Mouse (Mus musculus) neural tube, embryonic 14.5 days (tissue): ENCODE data around the gene Slc31a1. TPM values are rescaled to one million over a fixed set of nuclear protein-coding genes. Genes with fewer than 3 reads are reported as not detected.

Experiments used
- ATAC-seq: fragments of 200-750 bp; cut with Nextera tagmentation; 2 replicates; pipeline ENCODE4 v1.8.0; 2017; ENCODE audit warnings: low read depth, mild to moderate bottlenecking, moderate TSS enrichment, moderate library complexity
- H3K27ac ChIP-seq: fragments of 300-500 bp; sonication (generic); 2 replicates; pipeline ENCODE4 v1.5.1; 2014; ENCODE audit warnings: low read depth, mild to moderate bottlenecking, control low read depth, low read length, moderate library complexity, mixed read lengths
- H3K27me3 ChIP-seq: fragments of 300-500 bp; sonication (generic); 2 replicates; pipeline ENCODE4 v1.6.1; 2014; ENCODE audit warnings: low read length; ENCODE audit not compliant: control insufficient read depth, insufficient read depth
- H3K36me3 ChIP-seq: fragments of 300-500 bp; sonication (generic); 2 replicates; pipeline ENCODE4 v1.6.1; 2014; ENCODE audit warnings: low read length, mixed read lengths; ENCODE audit not compliant: control insufficient read depth, insufficient read depth
- H3K4me1 ChIP-seq: fragments of 300-500 bp; sonication (generic); 2 replicates; pipeline ENCODE4 v1.6.1; 2014; ENCODE audit warnings: low read length; ENCODE audit not compliant: control insufficient read depth, insufficient read depth
- H3K4me2 ChIP-seq: fragments of 300-500 bp; sonication (generic); 2 replicates; pipeline ENCODE4 v1.6.1; 2014; ENCODE audit warnings: mild to moderate bottlenecking, low read depth, low read length, control low read depth
- H3K4me3 ChIP-seq: fragments of 300-500 bp; sonication (generic); 2 replicates; pipeline ENCODE4 v1.5.1; 2014; ENCODE audit warnings: low read depth, low read length, control low read depth, mixed read lengths
- H3K9ac ChIP-seq: fragments of 300-500 bp; sonication (generic); replicated peaks from 2 replicates; pipeline ENCODE4 v1.6.1; 2014; ENCODE audit warnings: low read depth, mild to moderate bottlenecking, control low read depth, low read length, mixed read lengths
- H3K9me3 ChIP-seq: fragments of 300-500 bp; sonication (generic); 2 replicates; pipeline ENCODE4 v1.6.1; 2016; ENCODE audit warnings: low read length; ENCODE audit not compliant: control insufficient read depth
- WGBS: fragments of 180-500 bp; shearing (Covaris S2); extraction: QIAGEN DNeasy Blood & Tissue Kit; methylation state at CpG from one replicate; pipeline ENCODE4 v1.1.7; 2014; 5-methylcytosine and 5-hydroxymethylcytosine counted together
- polyA plus RNA-seq: library from polyadenylated mRNA; unstranded; fragments of >200 nt; fragmentation: Nextera tagmentation; extraction: Ambion mirVana; gene quantifications from 2 replicates; pipeline ENCODE4 v1.2.1, GENCODE M21; 2014

Slc31a1 gene
- polyA plus RNA-seq, 1 experiment from 2014 or later, result 26.3 TPM

DNA sequence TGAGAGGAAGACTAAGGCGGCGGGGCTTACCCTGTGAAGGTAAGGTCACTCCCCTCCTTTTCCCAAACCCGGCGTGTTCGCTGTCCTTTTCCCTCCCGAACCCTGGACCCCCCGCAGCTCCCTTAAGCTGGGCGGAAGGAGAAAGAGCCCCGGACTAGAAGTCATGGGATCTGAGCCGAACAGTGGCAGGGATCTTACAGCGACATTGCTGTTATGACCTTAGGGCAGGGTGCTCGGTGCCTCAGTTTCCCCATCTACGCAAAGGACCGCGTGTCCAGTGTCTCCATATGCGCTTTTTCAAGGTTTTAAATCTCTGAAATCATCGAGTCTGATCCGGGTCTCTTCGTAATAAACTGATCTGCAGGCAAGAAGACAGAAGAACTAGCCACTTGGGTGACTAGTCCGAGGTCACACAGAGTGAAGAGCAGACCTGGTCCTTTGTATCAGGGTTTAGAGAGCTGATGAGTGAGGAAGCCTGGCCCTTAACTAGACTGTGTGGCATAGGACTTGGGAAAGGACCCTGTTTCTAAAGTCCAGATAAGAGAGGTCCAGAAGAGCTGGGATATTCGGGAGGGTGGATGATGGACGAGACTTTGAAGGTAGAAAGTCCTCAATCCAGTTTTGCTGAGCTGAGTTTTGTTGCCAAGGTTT lies 403 bp downstream of the Slc31a1 start:
- H3K9ac ChIP-seq, result peak overlapping the region; percentile 72
- H3K27me3 ChIP-seq, result no peaks in the 10 kb centered on the region
- H3K4me3 ChIP-seq, result peak overlapping the region; percentile 76
- H3K36me3 ChIP-seq, result no peaks in the 10 kb centered on the region
- peak overlapping the region; percentile 73 for H3K27ac ChIP-seq
- ATAC-seq, result peak; percentile 25
- H3K4me2 ChIP-seq, result peak overlapping the region; percentile 60
- H3K4me1 ChIP-seq, result peaks cover 14% of the 10 kb centered on the region; the same call in 1 of the 2 replicates
- no peaks in the 10 kb centered on the region for H3K9me3 ChIP-seq
- under 1% methylated on average over 22 of the region's 22 CpGs for WGBS

DNA sequence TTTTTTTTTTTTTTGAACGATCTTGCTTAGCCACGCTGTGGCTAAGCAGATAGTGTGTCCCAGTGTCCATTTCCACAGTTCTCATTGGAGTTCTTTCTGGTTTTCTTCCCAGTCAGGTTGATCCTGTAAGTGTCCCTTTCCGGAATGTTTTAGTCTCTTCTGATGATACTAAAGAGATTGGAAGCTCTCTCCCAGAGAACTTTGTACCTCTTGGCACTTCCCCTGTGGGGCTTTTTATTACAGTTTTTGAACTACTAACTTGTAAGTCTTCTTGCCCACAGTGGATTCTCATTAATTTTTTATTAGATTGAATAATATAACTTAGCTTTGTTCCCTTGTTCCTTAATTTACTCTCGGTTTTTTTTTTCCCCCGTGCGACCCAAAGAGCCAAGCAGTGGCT lies 1.0 kb downstream of the Slc31a1 start:
- Histone ChIP-seq H3K4me3 (peak overlapping the region; percentile 76), H3K27me3 (no peaks in the 10 kb centered on the region), H3K9ac (no peak overlapping the region), H3K9me3 (no peaks in the 10 kb centered on the region), H3K4me1 (peaks cover 14% of the 10 kb centered on the region; the same call in 1 of the 2 replicates), H3K36me3 (no peaks in the 10 kb centered on the region), H3K27ac (no peak overlapping the region), H3K4me2 (peak overlapping the region; percentile 60)
- no peak for ATAC-seq
- WGBS, result 36% methylated on average over 6 of the region's 6 CpGs

DNA sequence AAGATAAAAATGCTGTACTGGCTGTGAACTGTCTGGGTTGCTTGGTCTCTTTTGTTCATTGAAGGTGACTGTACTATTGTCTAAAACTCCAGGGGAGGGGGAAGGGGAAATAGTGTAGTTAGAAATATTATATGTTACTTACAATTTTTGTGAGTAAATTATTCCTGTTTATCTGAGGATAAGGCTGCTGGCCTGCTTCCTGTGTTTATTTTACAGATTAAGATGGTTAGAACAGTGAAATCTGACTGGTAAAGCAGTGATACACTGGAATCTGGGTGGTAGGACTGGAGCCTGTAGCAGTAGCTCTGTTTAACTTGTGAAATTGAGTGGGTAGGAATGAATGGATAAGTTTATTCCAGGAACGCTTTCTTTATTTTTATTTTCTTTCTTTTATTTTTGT lies 1.5 kb downstream of the Slc31a1 start:
- no peak overlapping the region for H3K9ac ChIP-seq
- 96% methylated on average over 1 of the region's 1 CpGs for WGBS

DNA sequence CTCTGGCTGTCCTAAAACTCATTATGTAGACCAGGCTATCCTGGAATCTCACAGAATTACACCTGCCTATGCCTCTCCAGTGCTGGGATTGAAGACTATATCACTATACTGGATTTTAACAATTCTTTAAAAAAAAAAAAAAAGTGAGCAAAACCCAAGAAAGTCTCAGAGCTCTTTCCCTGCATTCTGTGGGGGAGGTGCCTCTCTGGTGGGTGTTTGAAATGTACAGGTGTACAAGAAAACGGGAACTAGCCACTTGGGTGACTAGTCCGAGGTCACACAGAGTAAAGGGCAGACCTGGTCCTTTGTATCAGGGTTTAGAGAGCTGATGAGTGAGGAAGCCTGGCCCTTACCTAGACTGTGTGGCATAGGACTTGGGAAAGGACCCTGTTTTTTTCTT lies 1.9 kb downstream of the Slc31a1 start:
- no peak overlapping the region for H3K9ac ChIP-seq
- H3K4me1 ChIP-seq, result peaks cover 14% of the 10 kb centered on the region; the same call in 1 of the 2 replicates
- no peaks in the 10 kb centered on the region for H3K36me3 ChIP-seq
- no peak overlapping the region for H3K4me2 ChIP-seq
- no peak for ATAC-seq
- no peak overlapping the region for H3K4me3 ChIP-seq
- WGBS, result 92% methylated on average over 2 of the region's 2 CpGs
- H3K9me3 ChIP-seq, result no peaks in the 10 kb centered on the region
- no peak overlapping the region for H3K27ac ChIP-seq
- no peaks in the 10 kb centered on the region for H3K27me3 ChIP-seq

More for the DNA sequence above, 1.5 kb downstream of the Slc31a1 start:
- no peaks in the 10 kb centered on the region for H3K9me3 ChIP-seq
- no peak overlapping the region for H3K27ac ChIP-seq
- H3K4me3 ChIP-seq, result peak overlapping the region; percentile 76; the same call in 1 of the 2 replicates
- peak overlapping the region; percentile 60; the same call in 1 of the 2 replicates for H3K4me2 ChIP-seq
- no peak for ATAC-seq
- no peaks in the 10 kb centered on the region for H3K27me3 ChIP-seq
- peaks cover 14% of the 10 kb centered on the region; the same call in 1 of the 2 replicates for H3K4me1 ChIP-seq
- H3K36me3 ChIP-seq, result no peaks in the 10 kb centered on the region

DNA sequence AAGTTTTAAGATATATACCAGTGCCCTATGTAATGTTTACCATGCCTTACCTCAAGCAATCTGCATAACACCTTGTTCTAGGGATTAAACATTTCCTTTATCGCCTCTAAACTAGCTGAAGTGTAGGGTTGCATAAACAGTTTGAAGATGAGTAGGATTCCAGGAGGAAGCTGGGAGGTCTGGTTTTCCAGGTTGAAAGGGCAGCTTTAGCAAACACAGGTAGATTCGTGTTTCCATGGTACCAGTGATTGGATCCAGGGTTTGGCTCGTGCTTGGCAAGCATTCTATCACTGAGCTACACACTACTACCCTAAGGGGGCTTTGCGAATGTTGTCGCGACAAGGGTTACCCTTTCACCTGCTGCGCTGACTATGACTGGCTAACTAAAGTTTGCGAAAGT lies 3.8 kb downstream of the Slc31a1 start:
- H3K36me3 ChIP-seq, result no peaks in the 10 kb centered on the region
- ATAC-seq, result no peak
- no peak overlapping the region for H3K9ac ChIP-seq
- H3K4me3 ChIP-seq, result no peak overlapping the region
- H3K9me3 ChIP-seq, result no peaks in the 10 kb centered on the region
- H3K4me2 ChIP-seq, result no peak overlapping the region
- no peak overlapping the region for H3K27ac ChIP-seq
- H3K4me1 ChIP-seq, result peaks cover 11% of the 10 kb centered on the region; the same call in 1 of the 2 replicates
- WGBS, result 95% methylated on average over 8 of the region's 8 CpGs
- H3K27me3 ChIP-seq, result no peaks in the 10 kb centered on the region

DNA sequence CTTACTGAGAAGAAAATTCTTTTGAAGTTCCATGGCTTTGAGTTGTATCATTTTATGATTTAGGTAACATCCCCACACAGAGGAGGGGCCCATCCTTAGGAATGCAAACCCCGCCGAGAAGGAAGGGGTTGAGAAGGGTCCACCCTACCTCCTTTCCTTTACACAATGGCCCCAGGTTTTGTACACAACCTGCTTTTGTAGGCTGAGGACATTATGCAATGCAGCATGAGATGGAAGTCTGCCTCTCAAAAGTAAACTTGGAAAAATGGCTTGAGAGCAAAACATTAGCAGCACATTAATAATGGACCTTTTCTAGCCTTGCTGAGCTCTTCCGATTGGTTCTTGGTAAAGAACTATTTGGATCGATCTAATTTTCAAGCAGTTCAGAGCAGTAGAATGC lies 5.8 kb downstream of the Slc31a1 start:
- no peaks in the 10 kb centered on the region for H3K36me3 ChIP-seq
- H3K4me2 ChIP-seq, result no peak overlapping the region
- no peak overlapping the region for H3K4me3 ChIP-seq
- no peaks in the 10 kb centered on the region for H3K27me3 ChIP-seq
- no peaks in the 10 kb centered on the region for H3K9me3 ChIP-seq
- H3K9ac ChIP-seq, result no peak overlapping the region
- ATAC-seq, result no peak
- peaks cover 7% of the 10 kb centered on the region; the same call in 1 of the 2 replicates for H3K4me1 ChIP-seq
- WGBS, result 82% methylated on average over 4 of the region's 4 CpGs
- no peak overlapping the region for H3K27ac ChIP-seq

DNA sequence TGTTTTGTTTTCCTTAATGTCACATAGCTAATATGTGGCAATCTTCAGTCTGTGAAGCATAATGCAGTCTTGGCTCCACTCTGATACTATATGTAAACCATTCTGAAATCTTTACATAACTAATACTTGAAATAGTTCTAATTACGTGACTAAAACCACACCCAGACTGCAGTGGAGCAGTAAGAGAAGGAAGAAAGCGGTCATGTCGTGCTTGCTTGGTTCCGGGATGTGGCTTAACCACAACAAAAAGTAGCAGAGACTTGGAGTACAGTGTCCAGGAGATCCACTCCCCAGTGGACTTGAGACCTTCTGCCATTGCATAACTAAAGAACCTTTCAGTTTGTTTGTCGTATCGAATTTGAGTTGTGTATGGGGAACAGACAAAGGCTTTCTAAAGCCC lies 7.1 kb downstream of the Slc31a1 start:
- 97% methylated on average over 6 of the region's 6 CpGs for WGBS
- Histone ChIP-seq H3K4me1 (no peaks in the 10 kb centered on the region), H3K27me3 (no peaks in the 10 kb centered on the region), H3K27ac (no peak overlapping the region), H3K9me3 (no peaks in the 10 kb centered on the region), H3K4me3 (no peak overlapping the region), H3K36me3 (no peaks in the 10 kb centered on the region), H3K9ac (no peak overlapping the region), H3K4me2 (no peak overlapping the region)
- no peak for ATAC-seq

DNA sequence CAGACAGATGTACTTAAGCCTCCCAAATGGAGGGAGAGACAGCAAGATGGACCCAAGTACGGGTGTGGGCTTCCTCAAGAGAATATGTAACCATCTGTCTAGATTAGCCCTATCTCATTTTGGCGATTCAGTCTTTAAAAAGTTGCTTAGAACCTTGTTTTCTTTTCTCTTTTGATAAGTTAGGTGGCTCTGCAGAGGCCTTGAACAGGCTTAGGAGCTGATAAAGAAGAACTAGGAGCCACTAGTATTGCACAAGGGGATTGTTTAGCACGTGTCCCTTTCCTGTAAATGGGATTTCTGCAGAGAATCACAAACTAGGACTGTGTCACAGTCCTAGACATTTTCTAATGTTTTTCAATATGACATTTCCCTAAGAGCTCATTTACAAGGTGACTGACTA lies 8.6 kb downstream of the Slc31a1 start:
- no peak overlapping the region for H3K4me3 ChIP-seq
- 90% methylated on average over 3 of the region's 3 CpGs for WGBS
- H3K4me1 ChIP-seq, result no peaks in the 10 kb centered on the region
- no peaks in the 10 kb centered on the region for H3K36me3 ChIP-seq
- no peak for ATAC-seq
- H3K27me3 ChIP-seq, result no peaks in the 10 kb centered on the region
- H3K27ac ChIP-seq, result no peak overlapping the region
- no peaks in the 10 kb centered on the region for H3K9me3 ChIP-seq
- H3K9ac ChIP-seq, result no peak overlapping the region
- H3K4me2 ChIP-seq, result no peak overlapping the region

DNA sequence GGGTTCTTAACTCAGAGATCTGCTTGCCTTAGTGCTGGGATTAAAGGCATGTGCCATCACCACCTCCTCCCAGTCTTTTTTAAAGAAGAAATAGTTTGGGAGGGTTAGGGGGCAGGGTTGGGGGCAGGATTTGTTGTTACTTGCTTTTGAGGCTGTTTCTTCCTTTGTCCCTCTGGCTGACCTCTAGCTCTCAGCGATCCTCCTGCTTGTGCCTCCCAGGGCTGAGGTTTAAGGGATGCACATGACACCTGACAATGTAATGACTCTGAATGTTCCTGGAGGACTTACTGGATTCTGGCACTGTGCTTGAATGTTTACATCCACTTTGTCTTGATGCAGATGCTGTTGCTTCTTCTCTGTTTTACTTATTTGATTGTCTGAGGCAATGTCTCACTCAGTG lies 11.9 kb downstream of the Slc31a1 start:
- no peaks in the 10 kb centered on the region for H3K27me3 ChIP-seq
- no peaks in the 10 kb centered on the region for H3K36me3 ChIP-seq
- H3K4me3 ChIP-seq, result no peak overlapping the region
- H3K27ac ChIP-seq, result no peak overlapping the region
- WGBS, result 43% methylated on average over 1 of the region's 1 CpGs
- H3K9ac ChIP-seq, result no peak overlapping the region
- no peak for ATAC-seq
- no peaks in the 10 kb centered on the region for H3K4me1 ChIP-seq
- no peaks in the 10 kb centered on the region for H3K9me3 ChIP-seq
- H3K4me2 ChIP-seq, result no peak overlapping the region
